In genomic region chr3:96160222-96160802, GRCm38 (mm10) we compare ENCODE assay signal across 8 mouse cellular contexts. TPM values are rescaled to one million over a fixed set of nuclear protein-coding genes. Genes with fewer than 3 reads are reported as not detected.
DNase-seq lines count a peak whose midpoint lies in the region; ATAC-seq and TF ChIP-seq lines count a peak whose summit lies in the region.

No protein-coding gene starts in this region.

- H3K9me3 ChIP-seq in embryonic facial prominence, embryonic 10.5 days: no peaks in the 10 kb centered on the region
- no peaks in the 10 kb centered on the region for H3K9me3 ChIP-seq in heart, embryonic 14.5 days (ENCODE audit: control insufficient read depth, low read length)
- no peaks in the 10 kb centered on the region for H3K9me3 ChIP-seq in lung, postnatal 0 days (ENCODE audit: low read length)
- no peaks in the 10 kb centered on the region for H3K9me3 ChIP-seq in stomach, embryonic 15.5 days

- peaks cover 5% of the 10 kb centered on the region; the same call in 1 of the 2 replicates for H3K27me3 ChIP-seq in embryonic facial prominence, embryonic 10.5 days (replicated peaks; ENCODE audit: low read depth, poor library complexity, severe bottlenecking)
- H3K27me3 ChIP-seq in heart, embryonic 14.5 days (ENCODE audit: control insufficient read depth, insufficient read depth, low read length): no peaks in the 10 kb centered on the region
- no peaks in the 10 kb centered on the region for H3K27me3 ChIP-seq in lung, postnatal 0 days (replicated peaks; ENCODE audit: insufficient read depth, low read length)
- no peaks in the 10 kb centered on the region for H3K27me3 ChIP-seq in stomach, embryonic 15.5 days (replicated peaks)

- peak overlapping the region; percentile 94 for H3K4me2 ChIP-seq in heart, embryonic 14.5 days (ENCODE audit: low read length)
- H3K4me2 ChIP-seq in lung, postnatal 0 days (replicated peaks; ENCODE audit: low read depth, low read length): peak overlapping the region; percentile 88
- peak overlapping the region; percentile 92 for H3K4me2 ChIP-seq in stomach, embryonic 15.5 days

- H3K9ac ChIP-seq in heart, embryonic 14.5 days (ENCODE audit: low read length): peak overlapping the region; percentile 70
- H3K9ac ChIP-seq in lung, postnatal 0 days (replicated peaks; ENCODE audit: low read depth): 0 out of 2 replicates have a peak overlapping the region, but pooled peaks have one; percentile 44
- H3K9ac ChIP-seq in stomach, embryonic 15.5 days: no peak overlapping the region

- H3K4me1 ChIP-seq in embryonic facial prominence, embryonic 10.5 days: peaks cover 32% of the 10 kb centered on the region
- H3K4me1 ChIP-seq in heart, embryonic 14.5 days (ENCODE audit: control insufficient read depth in 2 of 2, insufficient read depth in 2 of 2, low read length in 2 of 2): peaks cover 20 to 25% of the 10 kb centered on the region in 2 experiments
- H3K4me1 ChIP-seq in lung, postnatal 0 days (ENCODE audit: insufficient read depth, low read depth, low read length): peaks cover 16% of the 10 kb centered on the region; the same call in 1 of the 2 replicates
- peaks cover 13% of the 10 kb centered on the region for H3K4me1 ChIP-seq in stomach, embryonic 15.5 days

- H3K36me3 ChIP-seq in embryonic facial prominence, embryonic 10.5 days (replicated peaks): peaks cover 8% of the 10 kb centered on the region
- H3K36me3 ChIP-seq in heart, embryonic 14.5 days (ENCODE audit: control insufficient read depth, insufficient read depth, low read length): peaks cover 15% of the 10 kb centered on the region
- H3K36me3 ChIP-seq in lung, postnatal 0 days (ENCODE audit: insufficient read depth, low read length): 0 out of 2 replicates have a peak, but pooled peaks cover 4% of the 10 kb centered on the region
- H3K36me3 ChIP-seq in stomach, embryonic 15.5 days: peaks cover under 1% of the 10 kb centered on the region; the same call in 1 of the 2 replicates

- ATAC-seq in heart, embryonic 14.5 days (ENCODE audit: insufficient number of reproducible peaks, insufficient read depth, low FRiP score, low read depth): peak; percentile 76
- ATAC-seq in lung, postnatal 0 days: peak; percentile 87
- peak; percentile 76 for ATAC-seq in stomach, embryonic 15.5 days (ENCODE audit: insufficient read depth, low FRiP score, low read depth)
- ATAC-seq in erythroblast, adult 5-6 weeks (replicated peaks; ENCODE audit: low FRiP score, poor library complexity, severe bottlenecking): no peak

- peak; percentile 59 for DNase-seq in right cerebral cortex, postnatal 25 days
- no peak for DNase-seq in right cerebral cortex, postnatal 14 days
- DNase-seq in embryonic facial prominence, embryonic 10.5 days (ENCODE audit: low spot score): no peak
- peak; percentile 72 for DNase-seq in kidney, postnatal 10 days
- DNase-seq in lung, postnatal 0 days (ENCODE audit: low spot score): peak; percentile 93

- 59% methylated on average over 4 of the region's 4 CpGs for WGBS in embryonic facial prominence, embryonic 10.5 days
- 45% methylated on average over 4 of the region's 4 CpGs for WGBS in heart, embryonic 14.5 days
- WGBS in lung, postnatal 0 days: 31% methylated on average over 4 of the region's 4 CpGs
- WGBS in stomach, embryonic 15.5 days: 29% methylated on average over 4 of the region's 4 CpGs

- H3K27ac ChIP-seq in embryonic facial prominence, embryonic 10.5 days (replicated peaks): peak overlapping the region; percentile 83
- peak overlapping the region; percentile 83 to 92 for H3K27ac ChIP-seq in heart, embryonic 14.5 days (replicated peaks in 1 of 2; ENCODE audit: control insufficient read depth in 1 of 2, insufficient read depth in 1 of 2, low read depth in 2 of 2, low read length in 2 of 2)
- H3K27ac ChIP-seq in lung, postnatal 0 days (ENCODE audit: low read length): peak overlapping the region; percentile 63
- H3K27ac ChIP-seq in stomach, embryonic 15.5 days: peak overlapping the region; percentile 85

- no peak for TF ChIP-seq EP300 in lung, postnatal 0 days (IDR thresholded peaks at IDR 0.05)

- TF ChIP-seq CTCF in lung, postnatal 0 days (IDR thresholded peaks at IDR 0.05): no peak

- peak overlapping the region; percentile 64 for H3K4me3 ChIP-seq in embryonic facial prominence, embryonic 10.5 days
- H3K4me3 ChIP-seq in heart, embryonic 14.5 days (ENCODE audit: control insufficient read depth in 1 of 2, insufficient read depth in 1 of 2, low read depth in 1 of 2, low read length in 2 of 2): peak overlapping the region in 1 of 2 experiments; percentile 47; a peak in 2 of 4 replicates
- peak overlapping the region; percentile 8; the same call in 1 of the 2 replicates for H3K4me3 ChIP-seq in lung, postnatal 0 days (ENCODE audit: low read depth, low read length)
- H3K4me3 ChIP-seq in stomach, embryonic 15.5 days (replicated peaks): peak overlapping the region; percentile 54

RNA-seq across cellular contexts. Expression of gene Mtmr11, which starts 1.5 kb away (rescaled TPM):
- 8.0 and 12.5 TPM in 2 replicates for polyA plus RNA-seq in embryonic facial prominence, embryonic 10.5 days (2016; fragmentation: Nextera tagmentation; extraction: Ambion mirVana)
- polyA plus RNA-seq in heart, embryonic 14.5 days (2014; fragmentation: Nextera tagmentation; extraction: Ambion mirVana): 7.7 and 7.9 TPM in 2 replicates
- 7.5 and 11.3 TPM in 2 replicates for polyA plus RNA-seq in lung, postnatal 0 days (2015; fragmentation: Nextera tagmentation; extraction: Ambion mirVana)
- polyA plus RNA-seq in stomach, embryonic 15.5 days (2015; fragmentation: Nextera tagmentation; extraction: Ambion mirVana): 13.7 and 15.0 TPM in 2 replicates
- not detected in 2 replicates for total RNA-seq in erythroblast, adult 5-6 weeks (2015; ENCODE audit: low replicate concordance)
- total RNA-seq in erythroblast, adult 5-6 weeks (2017; ENCODE audit: low replicate concordance): 0.34 TPM in 1 of 2 replicates, not detected in the other

RNA-seq across cellular contexts. Expression of gene Sf3b4, which starts 11.8 kb away (rescaled TPM):
- 299 and 302 TPM in 2 replicates for polyA plus RNA-seq in embryonic facial prominence, embryonic 10.5 days (2016; fragmentation: Nextera tagmentation; extraction: Ambion mirVana)
- polyA plus RNA-seq in heart, embryonic 14.5 days (2014; fragmentation: Nextera tagmentation; extraction: Ambion mirVana): 83.7 and 88.8 TPM in 2 replicates
- polyA plus RNA-seq in lung, postnatal 0 days (2015; fragmentation: Nextera tagmentation; extraction: Ambion mirVana): 64.4 and 68.4 TPM in 2 replicates
- polyA plus RNA-seq in stomach, embryonic 15.5 days (2015; fragmentation: Nextera tagmentation; extraction: Ambion mirVana): 135 and 139 TPM in 2 replicates
- 20.9 and 24.9 TPM in 2 replicates for total RNA-seq in erythroblast, adult 5-6 weeks (2015; ENCODE audit: low replicate concordance)
- total RNA-seq in erythroblast, adult 5-6 weeks (2017; ENCODE audit: low replicate concordance): 3.6 and 3.8 TPM in 2 replicates

RNA-seq across cellular contexts. Expression of gene Sv2a, which starts 20.6 kb away (rescaled TPM):
- 3.0 and 3.9 TPM in 2 replicates for polyA plus RNA-seq in embryonic facial prominence, embryonic 10.5 days (2016; fragmentation: Nextera tagmentation; extraction: Ambion mirVana)
- polyA plus RNA-seq in heart, embryonic 14.5 days (2014; fragmentation: Nextera tagmentation; extraction: Ambion mirVana): 10.8 and 12.0 TPM in 2 replicates
- 1.9 and 2.2 TPM in 2 replicates for polyA plus RNA-seq in lung, postnatal 0 days (2015; fragmentation: Nextera tagmentation; extraction: Ambion mirVana)
- polyA plus RNA-seq in stomach, embryonic 15.5 days (2015; fragmentation: Nextera tagmentation; extraction: Ambion mirVana): 5.7 and 6.4 TPM in 2 replicates
- total RNA-seq in erythroblast, adult 5-6 weeks (2015; ENCODE audit: low replicate concordance): not detected in 2 replicates
- not detected in 2 replicates for total RNA-seq in erythroblast, adult 5-6 weeks (2017; ENCODE audit: low replicate concordance)

RNA-seq across cellular contexts. Expression of gene Otud7b, which starts 56.0 kb away (rescaled TPM):
- 20.8 and 21.7 TPM in 2 replicates for polyA plus RNA-seq in embryonic facial prominence, embryonic 10.5 days (2016; fragmentation: Nextera tagmentation; extraction: Ambion mirVana)
- polyA plus RNA-seq in heart, embryonic 14.5 days (2014; fragmentation: Nextera tagmentation; extraction: Ambion mirVana): 12.6 and 16.2 TPM in 2 replicates
- polyA plus RNA-seq in lung, postnatal 0 days (2015; fragmentation: Nextera tagmentation; extraction: Ambion mirVana): 30.2 and 30.6 TPM in 2 replicates
- 20.0 and 22.3 TPM in 2 replicates for polyA plus RNA-seq in stomach, embryonic 15.5 days (2015; fragmentation: Nextera tagmentation; extraction: Ambion mirVana)
- total RNA-seq in erythroblast, adult 5-6 weeks (2015; ENCODE audit: low replicate concordance): 1.0 and 2.1 TPM in 2 replicates
- total RNA-seq in erythroblast, adult 5-6 weeks (2017; ENCODE audit: low replicate concordance): 6.1 and 12.8 TPM in 2 replicates

RNA-seq across cellular contexts. Expression of gene Bola1, which starts 59.2 kb away (rescaled TPM):
- 76.4 and 80.4 TPM in 2 replicates for polyA plus RNA-seq in embryonic facial prominence, embryonic 10.5 days (2016; fragmentation: Nextera tagmentation; extraction: Ambion mirVana)
- polyA plus RNA-seq in heart, embryonic 14.5 days (2014; fragmentation: Nextera tagmentation; extraction: Ambion mirVana): 50.2 and 56.1 TPM in 2 replicates
- polyA plus RNA-seq in lung, postnatal 0 days (2015; fragmentation: Nextera tagmentation; extraction: Ambion mirVana): 50.1 and 51.1 TPM in 2 replicates
- polyA plus RNA-seq in stomach, embryonic 15.5 days (2015; fragmentation: Nextera tagmentation; extraction: Ambion mirVana): 54.8 and 55.0 TPM in 2 replicates
- 8.8 TPM in 1 of 2 replicates, not detected in the other for total RNA-seq in erythroblast, adult 5-6 weeks (2015; ENCODE audit: low replicate concordance)
- 3.2 and 5.9 TPM in 2 replicates for total RNA-seq in erythroblast, adult 5-6 weeks (2017; ENCODE audit: low replicate concordance)

Comparison
In these comparisons a context has a peak if more than half of its experiments do, and no peak if none do; other contexts are left out.
1. DNase-seq: peak in right cerebral cortex, postnatal 25 days (single experiment), kidney, postnatal 10 days (single experiment) and lung, postnatal 0 days (single experiment); none in right cerebral cortex, postnatal 14 days (single experiment) and embryonic facial prominence, embryonic 10.5 days (single experiment).
2. Peak in every context shown above with its lines, with median percentiles within 50 percentile points of each other: H3K27ac ChIP-seq and H3K4me2 ChIP-seq.